Mouse (Mus musculus) heart, embryonic 16.5 days (tissue): ENCODE data around the gene Mrpl2. TPM values are rescaled to one million over a fixed set of nuclear protein-coding genes. Genes with fewer than 3 reads are reported as not detected.

ENCODE experiments used
- ATAC-seq: fragments of 200-750 bp; cut with Nextera tagmentation; replicated peaks from 2 replicates; pipeline ENCODE4 v1.8.0; 2017; ENCODE audit warnings: moderate number of reproducible peaks; ENCODE audit not compliant: insufficient read depth, low FRiP score; ENCODE audit errors: extremely low read depth
- H3K27ac ChIP-seq: fragments of 300-500 bp; sonication (generic); 2 replicates; pipeline ENCODE4 v1.5.1; 2014; ENCODE audit warnings: mild to moderate bottlenecking, low read length, control low read depth, moderate library complexity
- H3K27me3 ChIP-seq: fragments of 300-500 bp; sonication (generic); 2 replicates; pipeline ENCODE4 v1.6.1; 2014; ENCODE audit warnings: low read length, mixed read lengths; ENCODE audit not compliant: control insufficient read depth, insufficient read depth
- H3K36me3 ChIP-seq: fragments of 300-500 bp; sonication (generic); 2 replicates; pipeline ENCODE4 v1.6.1; 2014; ENCODE audit not compliant: control insufficient read depth, insufficient read depth
- H3K4me1 ChIP-seq: fragments of 300-500 bp; sonication (generic); 2 replicates; pipeline ENCODE4 v1.6.1; 2014; ENCODE audit warnings: low read length, mixed read lengths; ENCODE audit not compliant: control insufficient read depth, insufficient read depth
- H3K4me2 ChIP-seq: fragments of 300-500 bp; sonication (generic); 2 replicates; pipeline ENCODE4 v1.6.1; 2014; ENCODE audit warnings: low read depth, mild to moderate bottlenecking, control low read depth, low read length
- H3K4me3 ChIP-seq: fragments of 300-500 bp; sonication (generic); 2 replicates; pipeline ENCODE4 v1.5.1; 2014; ENCODE audit warnings: mild to moderate bottlenecking, control low read depth, low read length
- H3K9ac ChIP-seq: fragments of 300-500 bp; sonication (generic); 2 replicates; pipeline ENCODE4 v1.6.1; 2014; ENCODE audit warnings: low read length, control low read depth
- H3K9me3 ChIP-seq: fragments of 300-500 bp; sonication (generic); replicated peaks from 2 replicates; pipeline ENCODE4 v1.6.1; 2016; ENCODE audit warnings: low read length; ENCODE audit not compliant: control insufficient read depth
- WGBS: fragments of 180-500 bp; shearing (Covaris S2); extraction: QIAGEN DNeasy Blood & Tissue Kit; methylation state at CpG from one replicate; pipeline ENCODE4 v1.1.7; 2014; 5-methylcytosine and 5-hydroxymethylcytosine counted together
- polyA plus RNA-seq: library from polyadenylated mRNA; unstranded; fragments of >200 nt; fragmentation: Nextera tagmentation; extraction: Ambion mirVana; gene quantifications from 2 replicates; pipeline ENCODE4 v1.2.1, GENCODE M21; 2015

The Mrpl2 gene
- polyA plus RNA-seq: 117 and 119 TPM in 2 replicates

DNA sequence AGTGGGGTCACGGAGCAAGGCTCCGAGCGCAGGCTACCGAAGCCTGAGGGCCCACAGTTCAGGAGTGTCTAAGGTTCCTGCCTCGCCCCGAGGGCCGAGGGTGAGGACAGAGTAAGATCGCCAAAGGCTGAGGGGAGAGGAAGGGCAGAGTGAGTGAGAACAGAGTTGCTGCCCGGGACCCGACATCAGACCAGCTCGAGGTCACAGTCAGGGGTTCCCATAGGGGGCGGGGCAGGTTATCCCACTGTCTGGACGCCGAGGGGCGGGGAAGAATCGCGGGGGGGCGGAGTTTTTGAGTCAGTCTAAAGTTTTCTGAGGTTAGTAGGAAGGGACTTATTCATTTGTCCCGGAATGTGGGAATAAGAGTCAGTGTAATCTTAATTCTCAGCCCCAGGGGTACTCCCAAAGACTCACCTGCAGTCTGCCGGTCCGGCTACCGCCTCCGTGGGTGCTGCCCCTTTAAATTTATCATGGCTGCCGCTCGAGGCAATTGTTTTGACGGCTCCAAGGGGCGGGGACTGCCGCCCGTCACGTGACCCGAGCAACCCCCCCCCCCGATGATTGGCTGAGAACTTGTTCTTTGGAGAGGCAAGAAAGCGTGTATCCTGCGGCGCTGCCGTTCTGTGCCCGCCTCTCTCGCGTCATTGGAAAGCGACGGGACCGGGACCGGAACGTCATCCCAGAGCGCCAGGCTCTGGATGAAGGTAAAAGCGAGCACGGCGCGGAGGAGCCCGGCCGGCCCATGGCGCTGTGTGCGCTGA is at the start of gene Mrpl2, which contains the start of gene Klc4:
Gene Mrpl2, plus strand, starts transcription at position 669 of the 761 bp plus-strand sequence.
Gene Klc4, minus strand, starts transcription at position 462 of the 761 bp plus-strand sequence.
- H3K9me3 ChIP-seq: no peaks in the 10 kb centered on the region
- H3K36me3 ChIP-seq: peaks cover 14% of the 10 kb centered on the region; the same call in 1 of the 2 replicates
- H3K4me1 ChIP-seq: peaks cover 22% of the 10 kb centered on the region
- peak within 1 kb of the TSS; percentile 84 for H3K4me2 ChIP-seq
- peak within 1 kb of the TSS; percentile 74 for H3K4me3 ChIP-seq
- H3K9ac ChIP-seq: peak within 1 kb of the TSS; percentile 83
- under 1% methylated on average over 53 of the region's 53 CpGs for WGBS
- H3K27me3 ChIP-seq: no peaks in the 10 kb centered on the region
- ATAC-seq: peak; percentile 74
- peak within 1 kb of the TSS; percentile 73 for H3K27ac ChIP-seq

GRCm38 (mm10) chr17:46597956-46598355 is 48.1 kb upstream of the Mrpl2 start:
- no peak overlapping the region for H3K4me2 ChIP-seq
- no peak overlapping the region for H3K4me3 ChIP-seq
- H3K4me1 ChIP-seq: peaks cover 18% of the 10 kb centered on the region
- 73% methylated on average over 11 of the region's 11 CpGs for whole genome bisulfite sequencing
- H3K36me3 ChIP-seq: no peaks in the 10 kb centered on the region
- no peak for ATAC-seq
- H3K9me3 ChIP-seq: no peaks in the 10 kb centered on the region
- H3K27ac ChIP-seq: no peak overlapping the region
- no peak overlapping the region for H3K9ac ChIP-seq
- no peaks in the 10 kb centered on the region for H3K27me3 ChIP-seq

DNA sequence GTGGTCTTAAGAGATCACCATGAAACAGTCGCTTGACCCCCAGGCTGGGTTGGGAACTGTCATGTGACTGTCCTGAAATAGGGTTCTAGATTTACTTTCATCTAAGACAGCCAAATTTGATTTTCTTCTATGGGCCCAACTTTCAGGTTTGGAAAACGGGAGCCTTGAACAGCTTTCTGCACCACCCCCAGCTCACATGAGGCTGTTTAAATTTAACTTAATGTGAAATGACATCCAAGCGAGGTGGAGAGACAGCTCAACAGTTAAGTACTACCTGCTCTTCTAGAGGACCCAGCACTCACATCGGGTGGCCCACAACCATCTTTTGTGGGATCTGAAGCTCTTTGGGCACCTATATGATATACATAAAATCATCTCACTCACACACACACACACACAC is 47.1 kb upstream of the Mrpl2 start:
- peaks cover 16% of the 10 kb centered on the region for H3K4me1 ChIP-seq
- H3K4me3 ChIP-seq: no peak overlapping the region
- no peaks in the 10 kb centered on the region for H3K36me3 ChIP-seq
- no peaks in the 10 kb centered on the region for H3K27me3 ChIP-seq
- 72% methylated on average over 4 of the region's 4 CpGs for WGBS
- no peaks in the 10 kb centered on the region for H3K9me3 ChIP-seq
- H3K4me2 ChIP-seq: no peak overlapping the region
- H3K27ac ChIP-seq: no peak overlapping the region
- H3K9ac ChIP-seq: no peak overlapping the region
- ATAC-seq: no peak

- Histone ChIP-seq H3K27ac (no peak overlapping the region), H3K27me3 (no peaks in the 10 kb centered on the region), H3K36me3 (no peaks in the 10 kb centered on the region), H3K9me3 (no peaks in the 10 kb centered on the region), H3K4me3 (no peak overlapping the region), H3K4me1 (peaks cover 10% of the 10 kb centered on the region), H3K4me2 (no peak overlapping the region), H3K9ac (no peak overlapping the region)
- 93% methylated on average over 2 of the region's 2 CpGs for WGBS
- no peak for ATAC-seq
These were observed 45.5 kb upstream of the Mrpl2 start for GRCm38 (mm10) chr17:46600569-46600968.

DNA sequence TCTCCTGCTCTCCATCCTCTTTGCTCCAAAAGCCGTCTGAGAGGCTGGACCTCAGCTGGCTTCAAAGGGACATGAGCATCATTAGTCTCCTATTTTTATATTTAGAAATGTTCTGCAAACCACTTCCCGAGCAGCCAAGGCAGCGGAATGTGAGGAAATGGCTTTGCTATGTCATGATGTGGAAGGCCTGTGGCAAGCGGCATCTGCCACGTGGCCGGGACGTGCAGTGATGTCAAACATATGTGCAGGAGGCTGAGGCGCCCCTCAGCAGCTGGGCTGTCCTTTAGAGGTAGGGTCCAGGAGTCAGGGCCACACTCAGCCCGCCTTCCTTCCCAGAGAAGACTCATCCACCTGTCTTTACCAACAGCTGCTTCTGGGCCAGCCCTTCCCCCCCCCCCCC is 43.8 kb upstream of the Mrpl2 start:
- no peaks in the 10 kb centered on the region for H3K27me3 ChIP-seq
- no peaks in the 10 kb centered on the region for H3K36me3 ChIP-seq
- H3K9ac ChIP-seq: no peak overlapping the region
- ATAC-seq: 0 out of 2 replicates have a peak, but pooled peaks have one; percentile 42
- H3K4me1 ChIP-seq: peaks cover 10% of the 10 kb centered on the region
- no peak overlapping the region for H3K4me2 ChIP-seq
- peak overlapping the region; percentile 64 for H3K27ac ChIP-seq
- no peaks in the 10 kb centered on the region for H3K9me3 ChIP-seq
- no peak overlapping the region for H3K4me3 ChIP-seq
- 41% methylated on average over 9 of the region's 9 CpGs for WGBS

DNA sequence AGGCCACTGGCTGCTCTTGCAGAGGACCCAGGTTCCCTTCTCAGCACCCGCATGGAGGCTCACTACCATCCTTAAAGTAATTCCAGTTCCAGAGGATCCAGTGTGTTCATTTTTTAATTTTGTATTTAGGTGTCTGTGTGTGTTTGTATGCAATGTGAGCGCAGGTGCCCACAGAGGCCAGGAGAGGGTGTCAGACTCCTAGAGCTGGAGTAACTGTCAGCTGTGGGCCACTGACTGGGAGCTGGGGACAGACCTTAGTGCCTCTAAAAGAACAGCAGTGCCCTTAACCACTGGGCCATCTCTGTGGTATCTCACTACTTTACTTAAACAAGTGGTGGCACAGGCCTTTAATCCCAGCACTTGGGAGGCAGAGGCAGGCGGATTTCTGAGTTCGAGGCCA is 42.8 kb upstream of the Mrpl2 start:
- H3K36me3 ChIP-seq: no peaks in the 10 kb centered on the region
- H3K9ac ChIP-seq: no peak overlapping the region
- H3K9me3 ChIP-seq: no peaks in the 10 kb centered on the region
- H3K4me1 ChIP-seq: peaks cover 10% of the 10 kb centered on the region
- no peak overlapping the region for H3K4me3 ChIP-seq
- H3K27me3 ChIP-seq: no peaks in the 10 kb centered on the region
- H3K27ac ChIP-seq: no peak overlapping the region
- no peak overlapping the region for H3K4me2 ChIP-seq
- WGBS: 98% methylated on average over 4 of the region's 4 CpGs
- no peak for ATAC-seq

DNA sequence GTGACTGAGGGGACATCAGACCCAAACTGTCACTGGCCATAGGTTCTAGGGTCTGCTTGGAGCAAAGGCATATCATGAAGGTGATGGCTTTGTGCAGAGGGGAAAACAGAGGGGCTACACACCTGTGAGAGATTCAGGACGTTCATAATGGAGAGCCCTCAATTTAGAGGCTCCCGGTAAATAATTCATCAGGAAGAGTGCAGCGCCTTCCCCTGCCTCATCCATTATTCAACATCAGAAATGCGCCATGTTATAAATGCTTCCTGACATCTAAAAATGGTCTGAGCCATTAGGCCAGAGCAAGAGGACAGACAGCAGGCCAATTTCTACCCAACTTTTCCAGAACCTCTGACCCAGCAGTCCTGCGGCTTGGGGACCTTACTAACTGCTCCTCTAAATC is 40.9 kb upstream of the Mrpl2 start:
- Histone ChIP-seq H3K4me1 (peaks cover 14% of the 10 kb centered on the region), H3K9me3 (no peaks in the 10 kb centered on the region), H3K9ac (no peak overlapping the region), H3K27me3 (no peaks in the 10 kb centered on the region), H3K36me3 (no peaks in the 10 kb centered on the region), H3K4me2 (no peak overlapping the region), H3K4me3 (no peak overlapping the region), H3K27ac (no peak overlapping the region)
- 82% methylated on average over 5 of the region's 5 CpGs for WGBS
- ATAC-seq: no peak

DNA sequence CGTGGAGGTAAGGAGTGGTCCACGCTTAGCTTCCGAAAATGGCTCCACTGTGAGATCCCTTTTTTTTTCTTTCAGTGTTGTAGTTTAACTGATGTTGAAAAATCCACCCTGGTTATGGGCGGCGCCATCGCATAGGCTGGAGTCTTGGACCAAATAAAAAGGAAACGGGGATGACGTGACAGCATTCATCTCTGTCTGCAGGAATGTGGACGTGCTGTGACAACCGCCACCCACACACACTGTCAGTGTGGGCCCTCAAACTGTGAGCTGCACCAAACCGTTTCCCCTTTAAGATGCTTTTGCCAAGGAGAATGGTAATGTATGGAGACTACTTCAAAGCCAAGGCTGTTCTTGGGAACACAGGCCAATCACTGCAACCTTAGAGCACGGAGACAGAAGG is 40.0 kb upstream of the Mrpl2 start:
- H3K9me3 ChIP-seq: no peaks in the 10 kb centered on the region
- no peaks in the 10 kb centered on the region for H3K36me3 ChIP-seq
- ATAC-seq: no peak
- no peak overlapping the region for H3K4me2 ChIP-seq
- H3K27me3 ChIP-seq: no peaks in the 10 kb centered on the region
- H3K27ac ChIP-seq: no peak overlapping the region
- no peak overlapping the region for H3K4me3 ChIP-seq
- H3K9ac ChIP-seq: no peak overlapping the region
- 73% methylated on average over 12 of the region's 12 CpGs for WGBS
- H3K4me1 ChIP-seq: peaks cover 14% of the 10 kb centered on the region

GRCm38 (mm10) chr17:46609721-46610514 is 36.1 kb upstream of the Mrpl2 start:
- no peaks in the 10 kb centered on the region for H3K27me3 ChIP-seq
- H3K9ac ChIP-seq: no peak overlapping the region
- 52% methylated on average over 15 of the region's 15 CpGs for WGBS
- peak overlapping the region; percentile 39 for H3K4me2 ChIP-seq
- peak overlapping the region; percentile 49 for H3K27ac ChIP-seq
- H3K4me3 ChIP-seq: no peak overlapping the region; the same call in 1 of the 2 replicates
- H3K36me3 ChIP-seq: no peaks in the 10 kb centered on the region
- ATAC-seq: peak; percentile 83
- H3K4me1 ChIP-seq: peaks cover 23% of the 10 kb centered on the region
- H3K9me3 ChIP-seq: no peaks in the 10 kb centered on the region
